Mouse (Mus musculus) CH12.LX (cell line): ENCODE results near the gene Siglech. TPM values are rescaled to one million over a fixed set of nuclear protein-coding genes. Genes with fewer than 3 reads are reported as not detected.
A peak's percentile ranks its signal among the peaks of the same experiment; 100 is the strongest.
"Not testable (repeated sequence)": the region's sequence is repeated elsewhere in the genome, so short reads cannot be mapped to it uniquely, and the experiment has no call there.

ENCODE experiments used
- DNase-seq: peaks from one replicate; pipeline ENCODE4 v3.0.0-alpha.2; 2013; ENCODE audit errors: extremely low read depth
- H3K27ac ChIP-seq: 2 replicates; pipeline ENCODE4 v1.5.1; 2012; ENCODE audit warnings: low read depth, mild to moderate bottlenecking, control low read depth, moderate library complexity; ENCODE audit not compliant: insufficient read depth
- H3K27me3 ChIP-seq: replicated peaks from 2 replicates; pipeline ENCODE3; 2012; ENCODE audit warnings: inconsistent platforms
- H3K36me3 ChIP-seq, 2 experiments: replicated peaks in 1 of 2; 2 replicates each; pipeline versions ENCODE3 to v1.6.1; 2012; ENCODE audit warnings: inconsistent platforms in 1 of 2, low read length in 1 of 2, mild to moderate bottlenecking in 1 of 2, mixed read lengths in 1 of 2, moderate library complexity in 1 of 2; ENCODE audit not compliant: control insufficient read depth in 1 of 2, insufficient read depth in 1 of 2
- H3K4me1 ChIP-seq, 2 experiments: 2 replicates each; pipeline ENCODE4 v1.6.1; 2012; ENCODE audit warnings: inconsistent platforms in 1 of 2, moderate library complexity in 1 of 2; ENCODE audit not compliant: insufficient read depth in 2 of 2, control insufficient read depth in 1 of 2
- H3K4me2 ChIP-seq: 2 replicates; pipeline ENCODE4 v1.6.1; 2012; ENCODE audit warnings: low read depth, mild to moderate bottlenecking, control low read depth; ENCODE audit not compliant: poor library complexity, insufficient read depth, severe bottlenecking
- H3K4me3 ChIP-seq, 3 experiments: fragments of 150-350 bp in 1 of 3; sonication (generic) in 1 of 3; replicated peaks in 1 of 3; 2 replicates each; pipeline versions ENCODE3 to v1.5.1; 2011 to 2012; ENCODE audit warnings: low read depth in 2 of 3, low read length in 2 of 3, mild to moderate bottlenecking in 2 of 3, moderate library complexity in 2 of 3, control low read depth in 1 of 3, improper control_type of control experiment in 1 of 3, inconsistent platforms in 1 of 3, mixed read lengths in 1 of 3; ENCODE audit not compliant: poor library complexity in 1 of 3
- H3K79me2 ChIP-seq: replicated peaks from 2 replicates; pipeline ENCODE4 v1.6.1; 2012; ENCODE audit warnings: mild to moderate bottlenecking, moderate library complexity; ENCODE audit not compliant: control insufficient read depth, poor library complexity, insufficient read depth, severe bottlenecking; ENCODE audit errors: extremely low read depth
- H3K9ac ChIP-seq: 2 replicates; pipeline ENCODE4 v1.6.1; 2012; ENCODE audit warnings: low read depth, mild to moderate bottlenecking, control low read depth, moderate library complexity; ENCODE audit not compliant: insufficient read depth
- H3K9me3 ChIP-seq: replicated peaks from 2 replicates; pipeline ENCODE3; 2012; ENCODE audit warnings: low read length, inconsistent platforms, mixed read lengths
- CHD2 ChIP-seq: IDR thresholded peaks from 2 replicates; pipeline ENCODE4 v1.6.1; 2011; ENCODE audit warnings: low read length, improper control_type of control experiment
- MAZ ChIP-seq: IDR thresholded peaks from 2 replicates; pipeline ENCODE4 v1.6.1; 2012; ENCODE audit warnings: low read depth, mild to moderate bottlenecking, inconsistent platforms, low read length, improper control_type of control experiment, moderate library complexity
- POLR2AphosphoS2 ChIP-seq: IDR thresholded peaks from 2 replicates; pipeline ENCODE4 v1.6.1; 2011; ENCODE audit warnings: low read depth, low read length, improper control_type of control experiment
- SIN3A ChIP-seq: IDR thresholded peaks from 2 replicates; pipeline ENCODE4 v1.6.1; 2012; ENCODE audit warnings: low read length, improper control_type of control experiment, inconsistent platforms
- dilution Hi-C: fragments of 300-500 bp; cut with MboI; formaldehyde crosslinking; loops from 2 replicates; pipeline ENCODE4 v1.14.3; 2020; ENCODE audit warnings: low sequenced_read_pairs; ENCODE audit not compliant: extremely low pct_unique_long_range_greater_than_20kb, extremely low pct_ligation_motif_present
- in situ Hi-C: fragments of 300-500 bp; cut with MboI; formaldehyde crosslinking; loops from 3 replicates; pipeline ENCODE4 v1.14.3; 2019; ENCODE audit warnings: low sequenced_read_pairs, low pct_ligation_motif_present, low pct_unique_long_range_greater_than_20kb, mixed read lengths
- polyA plus RNA-seq: library from polyadenylated mRNA; unstranded; fragments of >175 nt; gene quantifications from 2 replicates; pipeline ENCODE4 v1.2.1, GENCODE M21; 2012; ENCODE audit warnings: low read depth; ENCODE audit not compliant: insufficient read length
- total RNA-seq, 2 experiments: library from RNA; depleted of rRNA; stranded (reverse); fragments of 300-350 nt in 1 of 2; fragments of >200 nt in 1 of 2; gene quantifications; 2 replicates each; pipeline ENCODE4 v1.2.3; 2012 to 2014

Gene Siglech
- total and polyA plus RNA-seq, 3 experiments, result 0.35 to 0.66 TPM; not detected in 1

DNA sequence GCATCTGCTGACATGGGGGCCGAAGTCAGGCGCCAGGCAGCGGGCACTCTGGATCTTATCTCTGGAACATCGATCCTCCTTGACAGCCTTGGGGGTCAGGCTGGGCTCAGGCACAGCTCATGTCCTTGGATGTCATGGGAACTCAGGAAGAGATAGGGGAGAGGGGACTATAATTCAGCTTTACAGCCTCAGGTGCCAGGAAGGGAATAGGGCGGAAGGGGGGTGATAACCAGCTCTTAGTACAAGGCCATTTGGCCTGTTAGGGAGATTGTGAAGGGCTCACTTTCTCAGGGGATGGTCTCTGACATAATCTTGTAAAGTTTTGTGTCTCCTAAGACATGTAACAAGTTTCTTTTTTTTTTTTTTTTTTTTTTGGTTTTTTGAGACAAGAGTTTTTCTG is 22.6 kb downstream of the Siglech start:
- DNase-seq, H3K4me2 ChIP-seq, in situ Hi-C loops, H3K9me3 ChIP-seq, H3K79me2 ChIP-seq, H3K9ac ChIP-seq, H3K27me3 ChIP-seq, H3K27ac ChIP-seq, H3K4me3 ChIP-seq, dilution Hi-C loops, H3K36me3 ChIP-seq: not testable (repeated sequence)
- peaks cover 0 to 42% of the 10 kb centered on the region in 2 experiments; a peak in 2 of 4 replicates for H3K4me1 ChIP-seq

DNA sequence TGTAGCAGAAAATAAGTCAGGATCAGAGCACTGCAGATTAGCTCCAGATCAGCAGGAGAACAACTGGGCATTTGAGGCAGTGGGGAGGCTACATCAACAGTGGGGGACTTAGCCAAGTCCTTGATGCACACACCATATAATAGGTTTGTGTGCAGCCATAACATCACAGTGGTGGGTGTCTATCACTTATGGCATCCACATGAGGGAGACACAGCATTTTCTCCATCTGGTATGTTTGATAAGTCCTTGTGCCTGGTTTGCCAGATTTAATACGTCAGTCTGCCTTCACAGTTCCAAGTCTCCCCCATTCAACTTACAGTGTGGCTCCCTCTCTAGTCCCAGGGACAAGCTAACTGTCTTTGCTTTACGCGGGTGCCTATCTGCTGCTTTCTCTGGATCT is 24.3 kb downstream of the Siglech start:
- peaks cover 14 to 17% of the 10 kb centered on the region in 2 experiments for H3K36me3 ChIP-seq
- H3K27me3 ChIP-seq, result no peaks in the 10 kb centered on the region
- no peak overlapping the region for H3K4me2 ChIP-seq
- H3K9ac ChIP-seq, result no peak overlapping the region
- H3K27ac ChIP-seq, result no peak overlapping the region
- H3K79me2 ChIP-seq, result peaks cover 7% of the 10 kb centered on the region
- in situ Hi-C loops, result no loop called here
- TF ChIP-seq CHD2, result no peak
- TF ChIP-seq, all 38 proteins: peak for 0
- no peak overlapping the region for H3K4me3 ChIP-seq
- DNase-seq, result no peak
- H3K4me1 ChIP-seq, result peaks cover 0 to 32% of the 10 kb centered on the region in 2 experiments; a peak in 2 of 4 replicates
- dilution Hi-C loops, result no loop called here
- no peaks in the 10 kb centered on the region for H3K9me3 ChIP-seq

DNA sequence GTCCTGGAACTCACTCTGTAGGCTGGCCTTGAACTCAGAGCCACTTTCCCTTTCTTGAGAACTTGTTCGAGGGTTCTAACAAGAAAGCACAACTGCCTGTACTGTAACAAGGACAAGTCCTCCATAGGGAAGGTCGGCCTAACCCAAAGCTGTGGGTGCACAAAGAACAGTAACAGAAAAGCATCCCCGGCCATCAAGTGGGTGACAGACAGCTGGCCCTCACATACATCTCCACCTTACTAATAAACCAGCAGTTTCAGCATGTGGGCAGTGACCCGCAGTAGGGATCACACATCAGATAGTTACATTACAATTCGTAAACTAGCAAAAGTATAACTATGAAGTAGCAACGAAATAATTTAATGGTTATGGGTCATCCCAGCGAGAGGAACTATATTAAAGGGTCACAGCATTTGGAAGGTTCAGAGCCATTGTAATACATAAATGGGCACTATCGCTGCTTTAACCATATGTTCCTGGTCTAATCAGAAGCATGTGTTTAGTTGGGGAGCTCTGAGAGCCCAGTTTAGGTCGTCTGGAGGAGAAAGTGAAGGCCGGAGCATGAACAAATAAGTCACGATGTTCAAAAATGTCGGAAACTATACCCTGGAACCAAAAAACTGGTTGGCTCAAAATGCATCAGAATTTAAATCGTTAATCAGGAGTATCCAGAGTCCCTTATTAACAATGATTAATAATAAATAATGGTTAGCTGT is 25.4 kb downstream of the Siglech start:
- TF ChIP-seq POLR2AphosphoS2 (no peak; the same call in 1 of the 2 replicates), SIN3A (peak; percentile 64; the same call in 1 of the 2 replicates), MAZ (no peak)
- H3K4me1 ChIP-seq, result peaks cover 0 to 22% of the 10 kb centered on the region in 2 experiments; a peak in 2 of 4 replicates
- H3K9me3 ChIP-seq, result no peaks in the 10 kb centered on the region
- H3K4me3 ChIP-seq, result peak overlapping the region; percentile 70 to 79 (median 77)
- peaks cover 7% of the 10 kb centered on the region for H3K79me2 ChIP-seq
- peak overlapping the region; percentile 79 for H3K9ac ChIP-seq
- dilution Hi-C loops, result no loop called here
- in situ Hi-C loops, result no loop called here
- H3K27ac ChIP-seq, result no peak overlapping the region
- H3K36me3 ChIP-seq, result peaks cover 18 to 28% of the 10 kb centered on the region in 2 experiments
- H3K4me2 ChIP-seq, result peak overlapping the region; percentile 65
- H3K27me3 ChIP-seq, result no peaks in the 10 kb centered on the region
- no peak for DNase-seq
